Mouse (Mus musculus) CH12F3 (cell line): Measurements from ENCODE around the gene Vmn2r18.

Source experiments
- in situ Hi-C: fragments of 300-500 bp; cut with MboI; formaldehyde crosslinking; loops from 2 replicates; pipeline ENCODE4 v1.14.3; 2020; ENCODE audit warnings: low sequenced_read_pairs

Gene Vmn2r18

GRCm38 (mm10) chr5:151605921-151606320 is at the start of gene Vmn2r18:
Vmn2r18 (minus strand) TSS chr5:151606021.
- in situ Hi-C loops = no loop called here

- in situ Hi-C loops = no loop called here
Observed at GRCm38 (mm10) chr5:151651411-151651784, 45.6 kb upstream of the Vmn2r18 start.

GRCm38 (mm10) chr5:151650700-151651410 is 45.0 kb upstream of the Vmn2r18 start, which contains the start of gene Rfc3:
Rfc3 (minus strand) TSS chr5:151651242.
- in situ Hi-C loops = no loop called here

GRCm38 (mm10) chr5:151644845-151645244 is 39.0 kb upstream of the Vmn2r18 start:
- in situ Hi-C loops = no loop called here

GRCm38 (mm10) chr5:151642867-151643266 is 37.0 kb upstream of the Vmn2r18 start:
- in situ Hi-C loops = no loop called here

- in situ Hi-C loops = no loop called here
Observed at GRCm38 (mm10) chr5:151642102-151642501, 36.3 kb upstream of the Vmn2r18 start.

GRCm38 (mm10) chr5:151601696-151602095 is 4.1 kb downstream of the Vmn2r18 start:
- in situ Hi-C loops = no loop called here
